Mouse (Mus musculus): ENCODE results near the gene Spg11.
"Not testable (repeated sequence)": the region's sequence is repeated elsewhere in the genome, so short reads cannot be mapped to it uniquely, and the experiment has no call there.

Gene Spg11

GRCm38 (mm10) chr2:122145756-122146155 is 27.6 kb upstream of the Spg11 start:
- no peak for DNase-seq (ENCODE audit: low spot score)

- DNase-seq (ENCODE audit: low spot score), result no peak
Observed at GRCm38 (mm10) chr2:122143111-122143510, 24.9 kb upstream of the Spg11 start.

GRCm38 (mm10) chr2:122141332-122141967 is 23.3 kb upstream of the Spg11 start:
- no peak for DNase-seq (ENCODE audit: low spot score)

- DNase-seq (ENCODE audit: low spot score), result no peak
Observed at GRCm38 (mm10) chr2:122140815-122141214, 22.6 kb upstream of the Spg11 start.

DNA sequence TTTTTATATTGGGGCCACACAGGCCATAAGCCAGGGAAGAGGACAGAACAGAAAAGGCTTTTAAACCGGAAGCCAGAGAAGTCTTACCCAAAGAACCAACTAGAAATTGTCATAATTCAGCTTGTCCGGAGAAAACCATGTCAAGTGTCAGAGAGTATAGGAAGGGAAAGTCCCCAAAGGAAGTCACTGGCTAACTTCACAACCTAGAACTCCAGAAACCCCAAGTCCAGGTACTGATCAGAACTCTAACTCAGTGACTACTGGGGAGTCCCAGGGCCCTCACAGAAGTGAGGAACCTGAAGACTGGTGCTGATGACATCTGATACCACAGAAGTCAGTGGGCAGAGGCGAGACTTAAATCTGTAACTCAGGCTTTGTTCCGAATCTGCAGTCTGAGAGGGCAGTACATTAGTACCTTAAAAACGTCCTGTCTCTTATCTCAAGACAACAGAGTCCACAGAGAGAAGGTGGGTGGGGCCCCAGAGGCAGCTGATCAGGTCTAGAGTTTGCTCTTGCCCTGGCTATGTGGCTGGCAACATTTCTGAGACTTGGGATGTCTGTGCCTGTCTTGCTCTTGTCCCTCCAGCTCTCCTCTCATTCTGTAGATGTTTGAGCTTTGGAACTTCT is 19.8 kb upstream of the Spg11 start:
- DNase-seq (ENCODE audit: low spot score), result no peak

GRCm38 (mm10) chr2:122132618-122133017 is 14.4 kb upstream of the Spg11 start:
- no peak for DNase-seq (ENCODE audit: low spot score)

GRCm38 (mm10) chr2:122132078-122132477 is 13.9 kb upstream of the Spg11 start:
- DNase-seq (ENCODE audit: low spot score), result no peak

- DNase-seq (ENCODE audit: low spot score), result no peak
Observed at GRCm38 (mm10) chr2:122127635-122128034, 9.4 kb upstream of the Spg11 start.

- no peak for DNase-seq (ENCODE audit: low spot score)
Observed at GRCm38 (mm10) chr2:122126765-122127347, 8.7 kb upstream of the Spg11 start.

DNA sequence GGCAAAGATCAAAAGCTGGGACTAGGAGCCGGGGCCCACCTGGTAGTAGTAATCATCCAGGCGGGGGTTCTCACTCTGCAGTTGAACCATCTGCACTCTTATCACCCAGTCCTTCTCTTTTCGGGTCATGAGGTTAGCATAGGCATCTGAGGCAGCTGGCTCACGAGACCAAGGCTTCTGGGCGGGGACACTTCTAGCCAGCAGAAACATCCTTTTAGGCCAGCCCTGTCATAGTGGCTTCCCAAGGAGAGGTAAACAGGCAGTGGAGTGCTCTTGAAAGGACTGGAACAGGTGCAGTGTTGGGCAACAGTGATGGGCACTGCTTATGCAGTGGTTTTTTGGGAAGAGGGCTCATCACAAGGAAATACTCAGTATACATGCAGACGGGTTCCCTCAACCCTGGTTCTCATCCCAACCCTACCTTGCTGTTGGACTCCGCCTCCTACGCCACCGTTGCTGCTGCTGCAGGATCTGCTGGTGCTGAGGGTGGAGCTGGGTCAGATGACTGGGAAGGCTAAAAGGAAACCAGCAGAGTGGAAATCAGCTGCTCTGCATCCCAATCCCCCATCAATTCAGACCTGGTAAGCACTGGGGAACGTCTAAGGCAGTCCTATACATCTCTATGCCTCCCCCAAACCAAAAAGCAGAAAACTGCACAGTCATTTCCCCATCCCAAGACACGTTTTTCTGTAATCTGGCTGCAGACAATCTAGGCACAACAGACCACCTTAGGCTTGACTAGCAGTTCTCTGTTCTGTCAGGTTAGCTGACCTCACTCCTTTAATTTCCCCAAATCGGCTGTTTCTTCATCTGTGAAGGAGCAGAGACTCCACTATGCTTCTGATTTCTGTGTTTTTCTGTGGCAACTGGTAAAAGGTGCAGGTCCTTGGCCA is 7.7 kb upstream of the Spg11 start:
- DNase-seq (ENCODE audit: low spot score), result no peak

DNA sequence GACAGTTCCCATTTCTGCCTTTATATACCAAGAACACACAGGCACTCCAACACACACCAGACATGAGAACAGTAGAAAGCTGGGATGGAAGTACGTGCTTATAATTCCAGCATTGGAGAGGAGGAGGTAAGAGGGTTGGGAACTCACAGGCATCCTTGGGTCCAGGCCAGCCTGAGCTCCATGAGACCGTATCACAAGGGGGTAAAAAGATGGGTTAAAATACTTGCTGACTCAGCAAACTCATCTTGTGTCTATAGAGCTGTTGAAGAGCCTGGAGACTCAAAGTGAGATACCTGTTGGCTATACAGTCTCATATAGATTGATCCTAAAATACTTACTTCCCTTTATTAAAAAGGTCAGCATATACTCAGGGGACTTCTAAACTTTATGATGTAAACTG is 1.3 kb downstream of the Spg11 start:
- no peak for DNase-seq (ENCODE audit: low spot score)

DNA sequence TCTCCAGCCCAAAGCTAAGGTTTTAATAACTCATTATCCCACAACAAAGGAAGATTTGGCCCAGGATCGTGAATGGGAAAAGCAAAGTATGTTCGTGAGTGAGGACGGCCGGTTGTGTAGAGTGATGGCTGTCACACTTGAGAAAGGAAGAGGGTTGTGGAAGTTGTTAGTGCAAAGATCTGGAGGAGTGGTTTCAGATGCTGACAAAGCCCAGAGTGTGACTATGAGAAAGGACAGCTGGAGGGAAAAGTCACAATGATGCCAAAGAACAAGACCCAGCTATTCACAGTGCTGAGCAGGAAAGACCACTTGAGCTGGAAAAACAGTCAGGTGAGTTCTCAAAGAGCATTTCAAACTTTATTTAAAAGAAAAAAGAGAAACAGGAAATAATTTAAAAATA is 8.5 kb downstream of the Spg11 start:
- no peak for DNase-seq (ENCODE audit: low spot score)

GRCm38 (mm10) chr2:122108101-122108500 is 10.1 kb downstream of the Spg11 start:
- DNase-seq (ENCODE audit: low spot score), result no peak

GRCm38 (mm10) chr2:122102070-122102469 is 16.1 kb downstream of the Spg11 start:
- DNase-seq (ENCODE audit: low spot score), result no peak

GRCm38 (mm10) chr2:122097686-122098085 is 20.5 kb downstream of the Spg11 start:
- not testable (repeated sequence) for DNase-seq (ENCODE audit: low spot score)

DNA sequence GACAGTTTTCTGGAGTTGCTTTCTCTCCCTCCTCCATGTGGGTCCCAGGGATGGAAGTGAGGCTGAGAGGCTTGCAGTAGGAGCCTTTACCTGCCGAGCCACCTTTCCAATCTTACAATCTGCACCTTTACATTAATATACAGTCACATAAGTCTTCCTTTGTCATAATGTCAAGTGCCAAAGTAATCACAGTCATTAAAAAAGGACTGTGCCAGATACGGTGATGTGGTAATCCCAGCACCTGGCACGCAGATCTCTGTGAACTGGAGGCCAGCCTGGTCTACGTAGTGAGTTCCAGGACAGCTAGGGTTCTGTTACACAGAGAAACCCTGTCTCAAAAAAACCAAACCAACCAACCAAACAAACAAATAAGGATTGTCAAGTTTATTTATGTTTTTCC is 24.3 kb downstream of the Spg11 start:
- DNase-seq (ENCODE audit: low spot score), result no peak

GRCm38 (mm10) chr2:122086446-122086845 is 31.7 kb downstream of the Spg11 start:
- DNase-seq (ENCODE audit: low spot score), result no peak

DNA sequence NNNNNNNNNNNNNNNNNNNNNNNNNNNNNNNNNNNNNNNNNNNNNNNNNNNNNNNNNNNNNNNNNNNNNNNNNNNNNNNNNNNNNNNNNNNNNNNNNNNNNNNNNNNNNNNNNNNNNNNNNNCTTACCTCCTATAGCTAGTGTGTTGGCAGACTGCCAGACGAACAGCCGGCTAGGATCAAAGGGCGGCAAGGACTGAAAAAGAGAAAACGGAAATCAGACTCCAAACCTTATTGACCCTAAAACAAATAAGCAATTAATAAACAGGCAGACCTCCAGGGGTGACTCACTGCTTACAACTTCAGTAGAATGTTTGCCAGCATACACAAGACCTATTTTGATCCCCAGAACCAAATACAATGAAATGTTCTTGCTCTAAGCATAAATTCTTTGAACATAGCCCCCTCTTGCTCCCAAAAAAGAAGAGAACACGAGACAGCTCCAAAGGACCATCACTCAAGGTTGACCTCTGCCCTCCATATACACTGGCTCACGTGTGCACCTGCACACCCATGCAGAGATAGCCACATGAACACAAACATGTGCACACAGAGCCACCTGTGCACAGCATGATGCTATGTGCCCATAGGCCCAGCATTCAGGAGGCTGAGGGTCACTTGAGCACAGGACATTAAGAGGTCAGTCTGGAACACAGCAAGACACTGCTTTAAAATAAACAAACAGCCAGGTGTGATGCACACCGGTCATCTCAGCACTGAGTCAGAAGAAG is 36.3 kb downstream of the Spg11 start:
- DNase-seq (ENCODE audit: low spot score), result no peak

DNA sequence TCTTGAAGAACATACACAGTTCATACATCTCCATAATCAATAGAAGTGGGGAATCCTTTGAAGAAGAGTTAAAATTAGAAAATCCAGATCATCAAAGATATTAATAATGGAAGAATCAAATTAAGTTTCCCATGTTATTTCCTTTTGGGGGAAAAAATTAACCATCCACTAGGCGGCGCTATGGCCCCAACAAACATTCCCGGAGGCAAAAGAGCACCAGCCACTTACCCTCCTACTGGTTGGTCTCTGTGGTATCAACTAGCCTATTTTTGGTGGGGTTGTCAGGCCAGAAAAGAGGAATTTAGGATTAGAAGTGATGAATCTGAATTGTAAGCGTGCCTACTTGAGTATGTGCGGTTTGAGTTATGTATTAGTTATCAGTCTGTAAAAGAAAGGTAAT is 48.3 kb downstream of the Spg11 start:
- no peak for DNase-seq (ENCODE audit: low spot score)

DNA sequence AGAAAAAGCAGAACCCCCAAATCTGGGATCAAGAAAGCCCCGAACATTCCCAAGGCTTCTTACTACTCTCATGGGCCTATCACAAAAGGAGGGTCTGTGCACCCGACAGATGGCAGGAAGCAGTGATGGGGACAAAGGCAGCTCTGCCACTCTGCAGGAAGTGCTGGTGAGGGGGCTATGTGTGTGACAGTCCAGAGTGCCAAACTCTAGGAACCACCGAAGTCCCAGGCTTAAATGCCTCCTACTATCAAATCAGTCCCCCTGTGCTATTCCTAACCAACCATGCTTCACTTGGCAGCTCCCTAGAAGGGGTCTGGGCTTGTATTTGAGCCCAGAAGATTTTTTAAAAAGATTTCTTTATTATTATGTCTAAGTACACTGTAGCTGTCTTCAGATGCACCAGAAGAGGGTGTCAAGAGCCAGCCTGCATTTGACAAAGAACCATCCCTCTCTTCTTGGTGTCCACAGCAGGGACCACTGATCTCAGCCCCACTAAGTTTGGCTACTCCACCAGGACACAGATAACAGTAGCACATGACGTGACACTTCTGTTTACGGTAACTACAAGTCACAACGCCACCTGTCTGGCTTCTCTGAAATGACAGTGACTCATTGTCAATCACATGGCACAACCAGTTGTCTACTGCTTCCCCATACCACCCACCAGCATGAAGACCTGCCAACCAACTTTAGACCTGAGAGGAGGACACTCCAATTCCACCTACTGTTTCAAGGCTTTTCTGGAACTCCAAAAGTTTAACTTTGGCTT is 48.9 kb downstream of the Spg11 start:
- DNase-seq (ENCODE audit: low spot score), result no peak

- DNase-seq (ENCODE audit: low spot score), result no peak
Observed at GRCm38 (mm10) chr2:122066241-122066640, 51.9 kb downstream of the Spg11 start.
